Mouse (Mus musculus) midbrain, embryonic 14.5 days (tissue): ENCODE measurements at regions not wholly inside any gene's neighbourhood (a gene's known extent, or its start where the extent isn't known, plus 50 kb on each side); places are given as distances from the start of the nearest gene placed in this dataset.

Experiments
- ATAC-seq: fragments of 200-750 bp; cut with Nextera tagmentation; 2 replicates; pipeline ENCODE4 v1.8.0; 2017; ENCODE audit warnings: moderate number of reproducible peaks, moderate library complexity; ENCODE audit not compliant: low FRiP score, low TSS enrichment
- DNase-seq: peaks from one replicate; pipeline ENCODE4 v3.0.0-alpha.2; 2015
- H3K27ac ChIP-seq: fragments of 300-500 bp; sonication (generic); replicated peaks from 2 replicates; pipeline ENCODE4 v1.5.1; 2014; ENCODE audit warnings: mild to moderate bottlenecking, low read depth, low read length, moderate library complexity
- H3K27me3 ChIP-seq: fragments of 300-500 bp; sonication (generic); 2 replicates; pipeline ENCODE4 v1.6.1; 2014; ENCODE audit warnings: low read length, control low read depth, mixed read lengths; ENCODE audit not compliant: control insufficient read depth, insufficient read depth
- H3K36me3 ChIP-seq: fragments of 300-500 bp; sonication (generic); 2 replicates; pipeline ENCODE4 v1.6.1; 2014; ENCODE audit warnings: low read length, control low read depth; ENCODE audit not compliant: control insufficient read depth, insufficient read depth
- H3K4me1 ChIP-seq: fragments of 300-500 bp; sonication (generic); 2 replicates; pipeline ENCODE4 v1.6.1; 2014; ENCODE audit warnings: mild to moderate bottlenecking, antibody characterized with exemption, low read length, control low read depth; ENCODE audit not compliant: control insufficient read depth, insufficient read depth
- H3K4me2 ChIP-seq: fragments of 300-500 bp; sonication (generic); 2 replicates; pipeline ENCODE4 v1.6.1; 2014; ENCODE audit warnings: mild to moderate bottlenecking, low read length, moderate library complexity
- H3K4me3 ChIP-seq: fragments of 300-500 bp; sonication (generic); replicated peaks from 2 replicates; pipeline ENCODE4 v1.5.1; 2014; ENCODE audit warnings: low read depth, low read length
- H3K9ac ChIP-seq: fragments of 300-500 bp; sonication (generic); replicated peaks from 2 replicates; pipeline ENCODE4 v1.6.1; 2014; ENCODE audit warnings: mild to moderate bottlenecking, low read length, moderate library complexity
- H3K9me3 ChIP-seq: fragments of 300-500 bp; sonication (generic); 2 replicates; pipeline ENCODE4 v1.6.1; 2016; ENCODE audit warnings: low read length, control low read depth, mixed read lengths; ENCODE audit not compliant: control insufficient read depth
- WGBS: fragments of 180-500 bp; shearing (Covaris S2); extraction: QIAGEN DNeasy Blood & Tissue Kit; methylation state at CpG from one replicate; pipeline ENCODE4 v1.1.7; 2014; 5-methylcytosine and 5-hydroxymethylcytosine counted together

DNA sequence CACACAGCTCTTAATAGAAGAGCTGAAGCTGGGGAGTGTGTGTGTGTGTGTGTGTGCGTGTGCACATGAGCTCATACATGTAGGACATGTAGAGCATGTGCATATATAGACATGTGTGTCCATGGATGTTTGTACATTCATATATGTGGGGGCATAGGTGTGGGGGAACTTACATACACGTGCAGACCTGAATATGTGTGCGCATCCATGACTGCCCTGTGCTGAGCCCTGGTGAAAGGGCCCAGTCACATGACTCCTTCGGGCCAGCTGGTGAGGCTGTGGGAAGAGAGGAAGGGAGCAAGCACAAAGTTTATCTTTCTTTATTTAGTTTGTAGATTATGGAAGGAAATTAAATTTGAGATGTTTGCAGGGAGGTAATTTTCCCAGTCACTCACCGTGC lies 378.3 kb downstream of the Ptpru start:
- no peaks in the 10 kb centered on the region for H3K27me3 ChIP-seq
- ATAC-seq (no peak), DNase-seq (no peak)
- no peak overlapping the region for H3K4me3 ChIP-seq
- no peaks in the 10 kb centered on the region for H3K36me3 ChIP-seq
- H3K9me3 ChIP-seq = no peaks in the 10 kb centered on the region
- H3K9ac ChIP-seq = no peak overlapping the region
- H3K27ac ChIP-seq = no peak overlapping the region
- 82% methylated on average over 5 of the region's 5 CpGs for WGBS
- H3K4me2 ChIP-seq = no peak overlapping the region
- peaks cover 12% of the 10 kb centered on the region; the same call in 1 of the 2 replicates for H3K4me1 ChIP-seq

DNA sequence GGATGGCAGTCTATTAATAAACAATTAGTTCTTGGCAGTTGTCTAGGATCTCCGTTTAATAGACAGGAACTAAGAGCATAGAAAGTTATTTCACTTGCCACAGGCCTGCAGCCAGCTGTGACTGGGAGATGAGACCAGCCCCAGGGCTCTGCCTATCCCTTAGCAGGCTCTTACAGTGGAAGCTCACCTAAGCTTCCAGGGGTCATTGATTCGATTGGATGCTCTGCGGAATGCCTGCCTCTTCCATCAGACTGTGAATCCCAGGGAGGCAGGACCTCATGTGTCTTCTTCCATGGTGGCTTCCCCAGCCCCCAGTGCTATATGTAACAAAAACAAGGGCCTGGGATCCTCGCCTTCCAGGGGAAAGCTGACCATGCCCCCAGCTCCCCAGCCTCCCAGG lies 376.8 kb downstream of the Ptpru start:
- no peaks in the 10 kb centered on the region for H3K36me3 ChIP-seq
- peak overlapping the region; percentile 32; the same call in 1 of the 2 replicates for H3K27ac ChIP-seq
- H3K4me1 ChIP-seq = peaks cover 12% of the 10 kb centered on the region; the same call in 1 of the 2 replicates
- no peak overlapping the region for H3K4me2 ChIP-seq
- no peaks in the 10 kb centered on the region for H3K27me3 ChIP-seq
- H3K9ac ChIP-seq = no peak overlapping the region
- H3K4me3 ChIP-seq = no peak overlapping the region
- 39% methylated on average over 4 of the region's 4 CpGs for WGBS
- peaks cover 8% of the 10 kb centered on the region for H3K9me3 ChIP-seq
- DNase-seq (peak; percentile 12), ATAC-seq (no peak)

DNA sequence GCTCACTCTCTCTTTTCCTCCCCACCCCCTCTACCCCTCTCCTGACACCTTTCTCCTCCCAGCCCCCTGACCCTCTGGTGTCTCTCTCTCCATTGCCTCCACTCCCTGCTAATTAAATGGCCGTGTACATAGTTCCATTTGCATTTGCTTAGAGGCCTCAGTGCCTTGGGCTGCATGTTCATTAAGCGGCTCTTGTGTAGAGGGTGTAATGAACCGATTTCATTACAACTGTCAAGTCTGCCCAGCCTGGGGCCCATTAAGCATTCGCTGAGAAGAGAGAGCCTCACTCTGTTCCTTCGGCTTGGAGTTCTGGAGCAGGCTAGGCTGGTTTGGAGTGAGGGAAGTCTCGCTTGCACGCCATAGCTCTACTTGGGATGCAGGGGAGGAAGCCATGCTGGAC lies 376.4 kb downstream of the Ptpru start:
- no peak overlapping the region for H3K4me3 ChIP-seq
- no peak overlapping the region for H3K9ac ChIP-seq
- 39% methylated on average over 7 of the region's 7 CpGs for WGBS
- DNase-seq (peak; percentile 67), ATAC-seq (peak; percentile 27; the same call in 1 of the 2 replicates)
- peak overlapping the region; percentile 32; the same call in 1 of the 2 replicates for H3K27ac ChIP-seq
- no peaks in the 10 kb centered on the region for H3K36me3 ChIP-seq
- no peak overlapping the region for H3K4me2 ChIP-seq
- H3K9me3 ChIP-seq = peaks cover 8% of the 10 kb centered on the region
- H3K4me1 ChIP-seq = peaks cover 12% of the 10 kb centered on the region; the same call in 1 of the 2 replicates
- no peaks in the 10 kb centered on the region for H3K27me3 ChIP-seq

DNA sequence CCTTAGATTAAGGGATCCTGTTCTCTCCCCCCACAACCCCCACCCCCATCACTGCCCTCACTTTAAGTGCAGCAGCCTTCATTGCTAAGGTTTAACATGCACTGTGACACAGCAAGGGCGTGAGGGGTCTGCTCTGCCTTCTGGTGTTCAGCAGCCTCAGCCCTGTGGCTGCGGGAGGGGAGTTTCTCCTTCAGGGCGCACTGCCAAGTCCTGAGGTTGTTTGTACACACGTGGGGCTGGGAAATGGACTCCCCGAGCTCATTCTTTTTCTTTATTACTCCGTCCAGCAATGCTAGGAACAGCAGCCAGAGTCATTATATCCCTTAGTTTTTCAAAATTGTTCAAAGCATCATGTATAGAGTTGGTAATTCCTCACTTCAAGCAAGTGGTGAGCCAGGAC lies 363.1 kb downstream of the Ptpru start:
- H3K4me3 ChIP-seq = no peak overlapping the region
- H3K36me3 ChIP-seq = no peaks in the 10 kb centered on the region
- no peaks in the 10 kb centered on the region for H3K9me3 ChIP-seq
- ATAC-seq (no peak), DNase-seq (no peak)
- H3K4me1 ChIP-seq = no peaks in the 10 kb centered on the region
- WGBS = 63% methylated on average over 6 of the region's 6 CpGs
- H3K27me3 ChIP-seq = no peaks in the 10 kb centered on the region
- H3K27ac ChIP-seq = no peak overlapping the region
- H3K4me2 ChIP-seq = no peak overlapping the region
- H3K9ac ChIP-seq = no peak overlapping the region

DNA sequence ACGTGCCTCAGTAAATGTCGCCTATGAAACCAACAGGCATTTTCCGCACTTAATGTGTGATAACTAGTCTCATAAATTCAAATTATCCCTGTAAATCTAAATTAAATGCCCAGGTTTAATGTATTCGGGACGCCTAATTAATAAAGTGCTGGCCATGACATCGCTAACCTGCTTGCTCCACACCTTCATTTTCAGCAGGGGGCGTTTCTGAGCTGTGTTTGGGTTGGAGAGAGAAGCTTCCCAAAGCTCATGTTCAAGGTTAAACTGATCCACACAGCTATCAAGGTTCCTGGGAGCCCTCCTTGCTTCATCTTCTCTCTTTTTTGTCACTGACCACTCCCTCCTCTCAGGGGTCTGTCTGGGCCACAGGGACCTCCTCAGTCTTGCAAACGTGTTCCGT lies 359.2 kb downstream of the Ptpru start:
- H3K36me3 ChIP-seq = no peaks in the 10 kb centered on the region
- H3K4me2 ChIP-seq = no peak overlapping the region
- H3K27ac ChIP-seq = no peak overlapping the region
- H3K27me3 ChIP-seq = no peaks in the 10 kb centered on the region
- WGBS = 69% methylated on average over 9 of the region's 9 CpGs
- H3K4me1 ChIP-seq = peaks cover 5% of the 10 kb centered on the region
- H3K4me3 ChIP-seq = no peak overlapping the region
- DNase-seq = no peak
- no peak for ATAC-seq
- no peak overlapping the region for H3K9ac ChIP-seq
- no peaks in the 10 kb centered on the region for H3K9me3 ChIP-seq

DNA sequence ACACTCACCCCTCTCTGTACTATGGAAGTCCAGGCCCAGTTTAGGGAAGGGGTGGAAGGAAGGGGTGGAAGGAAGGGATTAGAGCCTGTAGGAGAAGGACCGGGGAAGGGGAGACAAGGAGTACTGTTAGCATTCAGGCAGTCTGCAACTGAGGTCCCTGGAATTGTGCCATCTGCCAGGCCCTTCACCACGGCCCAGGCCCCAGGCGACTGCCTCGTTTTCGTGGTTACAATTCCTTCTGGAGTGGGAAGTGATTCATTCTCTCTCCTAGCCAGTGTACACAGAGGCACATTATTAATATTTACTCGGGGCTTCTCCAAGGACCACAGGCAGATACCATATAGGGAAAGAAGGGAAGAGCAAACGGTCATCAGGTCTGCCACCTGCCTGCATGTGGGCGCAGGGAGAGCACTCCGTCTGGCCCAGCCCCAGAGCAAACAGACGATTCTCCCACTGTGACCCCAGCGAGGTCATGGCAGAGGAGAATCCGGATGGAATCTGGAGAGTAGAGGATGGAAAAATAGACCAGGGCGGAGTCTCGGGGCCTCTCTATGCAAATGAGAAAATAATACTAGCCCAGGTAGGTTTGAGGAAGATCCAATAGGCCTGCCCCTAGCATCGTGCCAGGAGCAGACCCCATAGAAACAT lies 354.0 kb downstream of the Ptpru start:
- H3K4me3 ChIP-seq = no peak overlapping the region
- no peaks in the 10 kb centered on the region for H3K27me3 ChIP-seq
- WGBS = 40% methylated on average over 15 of the region's 15 CpGs
- no peak overlapping the region for H3K4me2 ChIP-seq
- no peaks in the 10 kb centered on the region for H3K36me3 ChIP-seq
- peak overlapping the region; percentile 62 for H3K27ac ChIP-seq
- peaks cover 30% of the 10 kb centered on the region for H3K4me1 ChIP-seq
- ATAC-seq (no peak), DNase-seq (peak; percentile 59)
- no peaks in the 10 kb centered on the region for H3K9me3 ChIP-seq
- H3K9ac ChIP-seq = no peak overlapping the region

DNA sequence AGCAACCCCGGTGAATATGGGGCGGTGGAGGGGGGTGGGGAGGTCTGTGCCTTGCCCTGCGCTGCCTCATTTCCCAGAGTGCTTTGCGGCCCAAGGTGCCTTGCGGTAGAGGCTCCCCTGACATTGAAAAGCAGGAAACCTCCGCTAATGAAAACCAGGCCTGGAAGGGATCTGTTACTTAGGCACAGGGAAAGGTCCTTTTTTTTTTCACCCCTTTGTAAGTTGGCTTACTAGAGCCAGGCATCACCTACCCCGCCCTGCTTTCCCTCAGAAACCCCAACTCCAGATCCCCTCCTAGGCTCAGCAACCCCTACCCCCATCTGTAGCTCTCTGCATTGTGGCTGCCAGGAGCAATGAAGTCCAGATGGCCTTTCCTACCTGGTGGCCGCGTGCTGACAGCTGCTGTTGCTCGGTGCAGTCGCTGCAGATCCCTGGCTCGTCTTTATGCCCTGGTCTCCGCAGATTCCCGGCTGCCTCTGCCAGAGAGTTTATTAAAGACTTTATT lies 353.4 kb downstream of the Ptpru start:
- H3K9ac ChIP-seq = no peak overlapping the region
- no peak overlapping the region for H3K4me2 ChIP-seq
- H3K4me3 ChIP-seq = no peak overlapping the region
- no peaks in the 10 kb centered on the region for H3K27me3 ChIP-seq
- peak; percentile 46 for DNase-seq
- peak overlapping the region; percentile 62 for H3K27ac ChIP-seq
- H3K36me3 ChIP-seq = no peaks in the 10 kb centered on the region
- 36% methylated on average over 14 of the region's 14 CpGs for WGBS
- H3K9me3 ChIP-seq = no peaks in the 10 kb centered on the region
- peaks cover 30% of the 10 kb centered on the region for H3K4me1 ChIP-seq
- no peak for ATAC-seq

DNA sequence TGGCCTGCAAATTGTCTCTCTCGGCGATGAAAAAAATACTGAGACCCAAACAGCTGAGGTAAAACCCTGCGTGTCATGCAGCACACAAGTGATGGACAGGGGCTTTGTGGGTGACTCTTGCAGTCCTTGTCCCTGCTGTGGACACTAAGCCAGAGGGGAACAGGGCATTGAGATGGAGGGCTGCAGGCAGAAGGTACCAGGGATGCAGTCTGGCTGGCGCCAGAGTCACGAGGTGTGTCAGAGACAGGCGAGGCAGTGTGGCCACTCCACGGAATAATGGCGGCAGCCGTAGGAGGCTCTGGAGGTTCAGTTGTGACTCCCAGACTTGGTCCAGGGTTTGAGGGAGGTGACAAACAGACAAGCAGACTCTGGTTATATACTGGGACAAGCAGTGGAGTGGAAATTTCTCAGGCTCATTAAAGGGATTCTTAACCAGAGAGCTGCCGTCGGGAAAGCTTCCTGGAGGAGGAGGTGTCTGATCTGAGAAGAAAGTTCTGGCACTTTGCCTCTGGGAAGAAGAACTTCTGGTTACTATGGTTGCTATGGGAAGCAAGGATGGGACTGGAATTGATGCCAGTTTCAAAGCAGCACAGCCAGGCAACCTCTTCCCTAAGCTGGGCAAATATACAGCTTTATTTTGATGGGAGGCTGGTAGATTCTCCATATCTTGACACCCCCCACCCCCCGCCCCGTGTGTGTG lies 352.8 kb downstream of the Ptpru start:
- Histone ChIP-seq H3K4me2 (no peak overlapping the region), H3K27ac (peak overlapping the region; percentile 62), H3K36me3 (no peaks in the 10 kb centered on the region), H3K27me3 (no peaks in the 10 kb centered on the region), H3K4me3 (no peak overlapping the region), H3K9me3 (no peaks in the 10 kb centered on the region), H3K4me1 (peaks cover 30% of the 10 kb centered on the region), H3K9ac (no peak overlapping the region)
- WGBS = 68% methylated on average over 13 of the region's 13 CpGs
- no peak for ATAC-seq
- no peak for DNase-seq

DNA sequence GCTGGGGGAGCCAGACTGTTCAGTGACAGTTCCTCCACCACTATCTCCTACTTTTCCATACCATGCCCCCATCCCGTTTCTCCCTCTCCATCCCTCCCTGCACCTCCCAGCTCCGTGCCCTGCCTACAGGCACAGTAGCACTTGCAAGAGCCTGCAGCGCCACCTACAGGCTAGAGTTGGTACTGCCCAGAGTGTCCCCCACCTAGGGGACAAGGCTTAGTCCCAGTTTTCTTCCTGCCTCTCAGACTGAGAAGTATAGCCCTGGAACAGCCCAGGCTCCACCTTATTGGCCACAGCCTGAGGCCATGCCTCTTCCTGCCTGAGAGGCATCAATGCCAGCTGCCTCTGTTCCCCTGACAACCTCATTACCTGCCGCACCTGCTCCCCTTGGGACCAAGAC lies 351.3 kb downstream of the Ptpru start:
- Histone ChIP-seq H3K36me3 (no peaks in the 10 kb centered on the region), H3K9ac (no peak overlapping the region), H3K4me1 (peaks cover 31% of the 10 kb centered on the region), H3K4me2 (no peak overlapping the region), H3K4me3 (no peak overlapping the region), H3K27ac (no peak overlapping the region), H3K27me3 (no peaks in the 10 kb centered on the region), H3K9me3 (no peaks in the 10 kb centered on the region)
- DNase-seq (peak; percentile 89), ATAC-seq (peak; percentile 62)
- WGBS = 10% methylated on average over 4 of the region's 4 CpGs
